Mouse (Mus musculus) cerebellum, adult 2 months (tissue): ENCODE measurements around the gene Wdfy3.

Experiments
- CTCF ChIP-seq: fragments of 200-500 bp; IDR thresholded peaks from 2 replicates; pipeline ENCODE4 v1.5.1; 2011; ENCODE audit warnings: low read depth, mild to moderate bottlenecking, control low read depth, low read length, moderate library complexity, borderline replicate concordance; ENCODE audit not compliant: insufficient read depth
- POLR2A ChIP-seq: fragments of 200-500 bp; IDR thresholded peaks from 2 replicates; pipeline ENCODE4 v1.6.1; 2011; ENCODE audit warnings: low read length, control low read depth, borderline replicate concordance; ENCODE audit not compliant: insufficient read depth

GRCm38 (mm10) chr5:101934629-101935028, 135.1 kb downstream of the Wdfy3 start:
- TF ChIP-seq POLR2A = no peak
- no peak for TF ChIP-seq CTCF
